Mouse (Mus musculus): ENCODE data around the gene Exoc3l.

- TF ChIP-seq TCF12 (IDR thresholded peaks at IDR 0.05; ENCODE audit: low read depth, low read length) (no peak), CTCF (conservative IDR thresholded peaks at IDR 0.05 in 1 of 2, IDR thresholded peaks at IDR 0.05 in 1 of 2; ENCODE audit: low read depth in 2 of 2, low read length in 2 of 2) (no peak)
Measured at GRCm38 (mm10) chr8:105308428-105308827, 12.5 kb upstream of the Exoc3l start.

Measured in CH12.LX (cell line).